Mouse (Mus musculus): Measurements from ENCODE around the gene Gigyf1.

DNA sequence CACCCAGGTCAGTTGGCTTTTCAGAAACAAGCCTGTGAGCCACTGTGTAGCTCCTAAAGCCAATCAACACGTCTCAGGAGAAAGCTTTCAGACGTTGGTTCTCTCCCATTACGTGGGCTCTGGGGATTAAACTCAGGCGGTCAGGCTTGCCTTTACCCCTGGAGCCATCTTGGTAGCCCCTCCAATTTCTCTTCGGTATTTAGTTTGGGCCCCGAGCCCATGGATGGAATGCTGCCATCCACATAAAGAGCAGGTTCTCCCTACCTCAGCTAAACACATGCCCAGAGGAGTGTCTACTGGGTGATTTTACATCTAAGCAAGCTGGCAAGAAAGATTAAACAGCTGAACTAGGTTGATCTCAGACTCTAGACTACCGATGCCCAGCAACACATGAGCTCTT is 18.2 kb upstream of the Gigyf1 start:
- TF ChIP-seq CTCF (IDR thresholded peaks at IDR 0.05; ENCODE audit: low read depth) (no peak), EP300 (IDR thresholded peaks at IDR 0.05; ENCODE audit: low read depth) (no peak)
